Mouse (Mus musculus): ENCODE measurements around the gene Kmt2e. TPM values are rescaled to one million over a fixed set of nuclear protein-coding genes. Genes with fewer than 3 reads are reported as not detected.

Gene Kmt2e
- total RNA-seq, 2 experiments from 2014 or later, result 122 to 184 TPM

- no peak for ATAC-seq (replicated peaks; ENCODE audit: low FRiP score, poor library complexity, severe bottlenecking)
These were observed 96.9 kb downstream of the Kmt2e start for GRCm38 (mm10) chr5:23531100-23531499.

GRCm38 (mm10) chr5:23531541-23532096 is 97.4 kb downstream of the Kmt2e start:
- no peak for ATAC-seq (replicated peaks; ENCODE audit: low FRiP score, poor library complexity, severe bottlenecking)

GRCm38 (mm10) chr5:23535692-23536091 is 101.5 kb downstream of the Kmt2e start:
- no peak for ATAC-seq (replicated peaks; ENCODE audit: low FRiP score, poor library complexity, severe bottlenecking)

GRCm38 (mm10) chr5:23551687-23552086 is 117.4 kb downstream of the Kmt2e start:
- peak; percentile 67 for ATAC-seq (replicated peaks; ENCODE audit: low FRiP score, poor library complexity, severe bottlenecking)

- peak; percentile 98 for ATAC-seq (replicated peaks; ENCODE audit: low FRiP score, poor library complexity, severe bottlenecking)
These were observed 119.1 kb downstream of the Kmt2e start for GRCm38 (mm10) chr5:23553338-23553737.
